Mouse (Mus musculus) central nervous system, embryonic 18 days (tissue): ENCODE results near the gene Gm11397. TPM values are rescaled to one million over a fixed set of nuclear protein-coding genes. Genes with fewer than 3 reads are reported as not detected.

Source experiments
- polyA plus RNA-seq: library from polyadenylated mRNA; depleted of rRNA; stranded (reverse); fragments of >200 nt; gene quantifications from 2 replicates; pipeline ENCODE4 v1.2.3, GENCODE M21; 2012; rRNA removed

The Gm11397 gene
- polyA plus RNA-seq = not detected in 2 replicates

GRCm38 (mm10) chr13:33395461-33395860 lies at the start of gene Gm11397:
Gene Gm11397, plus strand, starts transcription at chr13:33395761.

Other genes starting within 250 kb of the Gm11397 start
- not detected in 2 replicates for gene Serpinb9c, start 236.0 kb upstream of the Gm11397 start, polyA plus RNA-seq
- not detected in 2 replicates for gene Serpinb9d, start 202.8 kb upstream of the Gm11397 start, polyA plus RNA-seq
- not detected in 2 replicates for gene Serpinb9e, start 146.1 kb upstream of the Gm11397 start, polyA plus RNA-seq
- not detected in 2 replicates for gene Serpinb9f, start 71.7 kb upstream of the Gm11397 start, polyA plus RNA-seq
- not detected in 2 replicates for gene Serpinb9g, start 89.0 kb downstream of the Gm11397 start, polyA plus RNA-seq